Mouse (Mus musculus) thymus, adult 2 months (tissue): Measurements from ENCODE around the gene Ophn1. TPM values are rescaled to one million over a fixed set of nuclear protein-coding genes. Genes with fewer than 3 reads are reported as not detected.

Experiments
- DNase-seq: peaks from one replicate; pipeline ENCODE4 v3.0.0; 2021
- H3K27ac ChIP-seq: fragments of 200-500 bp; 2 replicates; pipeline ENCODE4 v1.5.1; 2012; ENCODE audit warnings: low read length, control low read depth; ENCODE audit not compliant: control insufficient read depth, insufficient read depth
- H3K27me3 ChIP-seq: fragments of 200-500 bp; 2 replicates; pipeline ENCODE4 v1.6.1; 2012; ENCODE audit warnings: mild to moderate bottlenecking, low read length, moderate library complexity, mixed read lengths; ENCODE audit not compliant: control insufficient read depth, insufficient read depth
- H3K36me3 ChIP-seq: fragments of 200-500 bp; 2 replicates; pipeline ENCODE4 v1.6.1; 2012; ENCODE audit warnings: mild to moderate bottlenecking, low read length, moderate library complexity; ENCODE audit not compliant: control insufficient read depth, insufficient read depth
- H3K4me1 ChIP-seq: fragments of 200-500 bp; replicated peaks from 2 replicates; pipeline ENCODE4 v1.6.1; 2012; ENCODE audit warnings: low read length; ENCODE audit not compliant: control insufficient read depth, insufficient read depth
- H3K4me3 ChIP-seq: fragments of 200-500 bp; 2 replicates; pipeline ENCODE4 v1.5.1; 2012; ENCODE audit warnings: mild to moderate bottlenecking, low read length, control low read depth, moderate library complexity; ENCODE audit not compliant: control insufficient read depth, insufficient read depth
- CTCF ChIP-seq: fragments of 200-500 bp; IDR thresholded peaks from 2 replicates; pipeline ENCODE4 v1.5.1; 2012; ENCODE audit warnings: mild to moderate bottlenecking, control low read depth, low read length, moderate library complexity, borderline replicate concordance; ENCODE audit not compliant: control insufficient read depth, poor library complexity, insufficient read depth; ENCODE audit errors: extremely low read depth
- POLR2A ChIP-seq: fragments of 200-500 bp; IDR thresholded peaks from 2 replicates; pipeline ENCODE4 v1.6.1; 2012; ENCODE audit warnings: mild to moderate bottlenecking, low read length, control low read depth, moderate library complexity; ENCODE audit not compliant: control insufficient read depth, poor library complexity, insufficient read depth; ENCODE audit errors: extremely low read depth
- WGBS: fragments of 180-500 bp; shearing (Covaris S2); methylation state at CpG from one replicate; pipeline ENCODE4 v1.1.7; 2018; 5-methylcytosine and 5-hydroxymethylcytosine counted together
- polyA plus RNA-seq: library from polyadenylated mRNA; depleted of rRNA; stranded (reverse); fragments of >200 nt; gene quantifications from 2 replicates; pipeline ENCODE4 v1.2.3, GENCODE M21; 2012; rRNA removed

The Ophn1 gene
- 1.1 and 1.6 TPM in 2 replicates for polyA plus RNA-seq

DNA sequence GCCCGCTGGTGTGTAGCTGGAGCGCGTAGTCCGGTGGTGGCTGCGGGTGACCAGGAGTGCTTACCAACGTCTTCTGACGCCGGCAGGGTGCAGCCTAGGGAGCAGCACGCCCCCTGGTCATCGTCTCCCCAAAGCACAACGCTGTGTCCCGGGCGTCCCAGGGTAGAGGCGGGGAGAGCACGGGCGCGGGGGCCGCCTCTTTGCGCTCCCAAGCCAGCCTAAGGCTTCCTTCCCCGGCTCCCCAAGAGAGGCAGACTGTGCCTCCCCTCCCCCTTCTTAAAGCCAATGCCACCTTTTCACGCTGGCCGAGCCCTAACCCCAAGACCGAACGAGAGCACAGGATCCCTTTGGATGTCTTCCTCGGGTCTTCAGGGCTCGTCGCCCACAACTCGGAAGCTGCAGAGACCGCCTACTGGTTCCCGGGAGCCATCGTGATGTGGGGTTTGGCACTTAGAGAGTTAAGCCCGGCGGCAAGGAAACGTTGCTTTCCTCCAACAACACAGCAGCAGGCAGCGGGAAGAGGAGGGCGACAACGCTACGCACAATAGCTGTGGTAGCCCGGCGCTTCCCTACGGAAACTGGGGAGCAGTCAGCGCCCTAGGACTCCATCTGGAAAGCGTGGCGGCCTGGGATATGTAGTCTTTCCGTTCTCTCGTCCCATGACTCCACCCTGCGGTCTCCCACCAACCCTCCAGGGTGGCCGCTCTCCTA, at the start of gene Ophn1:
Gene Ophn1, minus strand, starts transcription at position 620 of the 711 bp plus-strand sequence.
- H3K27ac ChIP-seq, result no peak within 1 kb of the TSS
- no peak for DNase-seq
- WGBS, result 2% methylated on average over 44 of the region's 48 CpGs

DNA sequence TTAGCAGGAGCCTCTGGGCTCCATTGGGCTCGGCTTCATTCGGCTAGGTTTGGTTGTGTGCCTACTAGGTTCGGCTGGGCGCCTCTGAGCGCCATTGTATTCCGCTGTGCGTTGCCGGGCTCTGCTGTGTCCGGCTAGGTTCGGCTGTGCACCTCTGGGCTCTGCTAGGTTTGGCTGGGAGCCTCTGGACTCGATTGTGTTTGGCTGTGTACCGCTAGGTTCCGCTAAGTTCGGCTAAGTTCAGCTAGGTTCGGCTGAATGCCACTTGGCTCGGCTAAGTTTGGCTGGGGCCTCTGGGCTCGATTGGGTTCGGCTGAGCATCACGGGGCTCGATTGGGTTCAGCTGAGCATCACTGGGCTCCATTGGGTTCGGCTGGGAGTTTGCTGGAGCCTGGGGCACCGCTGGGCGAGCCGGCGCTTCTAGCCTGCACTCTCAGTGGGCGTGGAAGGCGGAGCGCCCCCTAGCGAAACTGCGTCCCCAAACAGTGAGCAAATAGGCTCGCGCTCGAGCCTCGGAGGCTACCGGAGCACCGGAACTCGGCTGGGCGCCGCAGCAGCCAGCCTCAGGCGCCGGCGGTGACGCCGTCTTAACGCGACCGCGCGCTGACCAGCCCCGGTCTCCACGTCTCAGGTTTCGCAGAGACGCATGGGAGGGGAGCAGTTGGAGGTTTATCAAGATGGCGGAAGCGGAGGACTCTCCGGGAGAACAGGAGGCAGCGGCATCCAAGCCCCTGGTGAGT, 46.9 kb upstream of the Ophn1 start:
- under 1% methylated on average over 56 of the region's 57 CpGs for WGBS
- Histone ChIP-seq H3K4me3 (peak overlapping the region; percentile 100), H3K36me3 (no peaks in the 10 kb centered on the region), H3K27me3 (no peaks in the 10 kb centered on the region), H3K27ac (peak overlapping the region; percentile 75), H3K4me1 (peaks cover 4% of the 10 kb centered on the region; the same call in 1 of the 2 replicates)
- peak; percentile 90 for DNase-seq
- peak; percentile 76; the same call in 1 of the 2 replicates for TF ChIP-seq CTCF
- 0 out of 2 replicates have a peak, but pooled peaks have one; percentile 25 for TF ChIP-seq POLR2A

More for the DNA sequence above, at the start of gene Ophn1:
- H3K4me1 ChIP-seq, result no peaks in the 10 kb centered on the region
- peak within 1 kb of the TSS; percentile 32 for H3K4me3 ChIP-seq
- H3K36me3 ChIP-seq, result no peaks in the 10 kb centered on the region
- no peak for TF ChIP-seq POLR2A
- no peak for TF ChIP-seq CTCF
- no peaks in the 10 kb centered on the region for H3K27me3 ChIP-seq

DNA sequence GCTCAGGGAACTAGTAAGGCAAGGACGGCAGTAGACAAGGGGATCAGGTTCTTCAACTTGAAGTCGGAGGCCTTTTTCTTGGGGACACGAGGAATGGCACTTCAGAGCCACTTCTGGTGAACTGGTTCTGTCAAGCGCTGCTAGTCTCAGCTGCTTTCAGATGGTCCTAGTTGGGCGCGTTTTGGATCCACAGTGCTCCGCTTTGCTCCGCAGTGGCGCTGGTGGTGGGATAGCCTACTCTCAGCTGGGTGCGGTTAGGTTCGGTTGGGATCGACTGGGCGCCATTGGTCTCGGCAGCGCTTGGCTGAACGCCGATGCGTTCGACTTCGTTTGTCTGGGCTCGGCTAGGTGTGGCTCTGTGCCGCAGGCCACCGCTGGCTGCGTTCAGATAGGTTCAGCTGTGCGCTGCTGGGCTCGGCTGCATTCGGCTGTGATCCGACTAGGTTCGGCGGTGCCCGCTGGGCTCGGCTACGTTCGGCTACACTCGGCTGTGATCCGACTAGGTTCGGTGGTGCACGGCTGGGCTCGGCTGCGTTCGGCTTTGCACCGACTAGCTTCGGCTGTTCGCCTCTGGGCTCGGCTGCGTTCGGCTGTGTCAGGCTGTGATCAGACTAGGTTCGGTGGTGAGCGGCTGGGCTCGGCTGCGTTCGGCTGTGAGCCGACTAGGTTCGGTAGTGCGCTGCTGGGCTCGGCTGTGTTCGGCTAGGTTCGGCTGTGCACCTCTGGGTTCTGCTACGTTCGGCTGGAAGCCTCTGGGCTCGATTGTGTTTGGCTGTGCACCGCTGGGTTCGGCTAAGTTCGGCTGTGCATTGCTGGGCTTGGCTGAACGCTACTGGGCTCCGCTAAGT, 46.1 kb upstream of the Ophn1 start:
- peak overlapping the region; percentile 74 for H3K27ac ChIP-seq
- H3K27me3 ChIP-seq, result no peaks in the 10 kb centered on the region
- 3% methylated on average over 66 of the region's 66 CpGs for WGBS
- TF ChIP-seq POLR2A (0 out of 2 replicates have a peak, but pooled peaks have one; percentile 14), CTCF (no peak)
- peak; percentile 85 for DNase-seq
- H3K4me3 ChIP-seq, result peak overlapping the region; percentile 100
- H3K36me3 ChIP-seq, result no peaks in the 10 kb centered on the region
- peaks cover 4% of the 10 kb centered on the region; the same call in 1 of the 2 replicates for H3K4me1 ChIP-seq

DNA sequence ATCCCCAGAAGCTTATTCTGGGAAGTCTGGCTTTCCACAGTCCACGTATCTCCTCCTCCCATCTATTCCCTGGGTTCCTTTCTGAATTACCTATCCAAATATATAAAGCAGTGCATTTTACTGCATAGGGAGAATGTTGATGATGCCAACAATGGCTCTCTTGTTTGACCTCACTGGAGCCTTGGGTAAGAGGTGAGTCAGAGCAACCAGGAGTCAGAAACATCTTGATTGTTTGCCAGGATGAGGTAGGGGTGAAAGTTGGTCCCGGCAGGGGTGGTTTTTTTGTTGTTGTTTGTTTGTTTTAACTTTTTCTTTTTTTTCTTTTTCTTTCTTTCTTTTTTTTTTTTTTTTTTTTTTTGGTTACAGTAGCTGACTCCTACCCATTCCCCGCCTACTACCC, 45.3 kb upstream of the Ophn1 start, which contains the start of gene Yipf6:
Gene Yipf6, plus strand, starts transcription at position 216 of the 400 bp plus-strand sequence.
- H3K4me1 ChIP-seq, result peaks cover 4% of the 10 kb centered on the region; the same call in 1 of the 2 replicates
- 87% methylated on average over 3 of the region's 3 CpGs for WGBS

DNA sequence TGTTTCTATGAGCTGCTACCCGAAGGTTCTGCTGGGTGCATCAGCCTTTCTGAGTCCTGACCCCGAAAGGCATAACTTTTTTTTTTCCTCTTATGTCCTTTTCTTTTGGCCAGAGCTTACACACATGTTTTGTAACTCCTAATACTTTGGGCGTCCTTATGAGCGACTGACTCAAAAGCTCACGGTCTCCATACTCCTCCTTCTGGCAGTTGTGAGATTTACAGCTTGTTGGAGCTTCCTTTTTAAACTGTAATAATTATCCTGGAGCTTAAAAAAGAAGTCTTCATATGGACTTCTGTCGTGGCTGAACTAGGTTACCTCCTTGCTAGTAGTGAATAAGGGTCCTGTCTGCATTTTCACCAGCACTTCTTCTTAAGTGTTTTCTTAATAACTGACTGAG, 28.6 kb upstream of the Ophn1 start:
- WGBS, result 12% methylated on average over 6 of the region's 6 CpGs
- no peaks in the 10 kb centered on the region for H3K36me3 ChIP-seq
- no peak overlapping the region for H3K4me3 ChIP-seq
- TF ChIP-seq CTCF (no peak), POLR2A (no peak)
- no peaks in the 10 kb centered on the region for H3K4me1 ChIP-seq
- no peaks in the 10 kb centered on the region for H3K27me3 ChIP-seq
- no peak for DNase-seq
- no peak overlapping the region for H3K27ac ChIP-seq

More for the DNA sequence above, 45.3 kb upstream of the Ophn1 start, which contains the start of gene Yipf6:
- H3K36me3 ChIP-seq, result no peaks in the 10 kb centered on the region
- DNase-seq, result no peak
- H3K27me3 ChIP-seq, result no peaks in the 10 kb centered on the region
- TF ChIP-seq POLR2A (no peak), CTCF (no peak)
- H3K27ac ChIP-seq, result 0 out of 2 replicates have a peak within 1 kb of the TSS, but pooled peaks have one; percentile 21
- peak within 1 kb of the TSS; percentile 100 for H3K4me3 ChIP-seq

DNA sequence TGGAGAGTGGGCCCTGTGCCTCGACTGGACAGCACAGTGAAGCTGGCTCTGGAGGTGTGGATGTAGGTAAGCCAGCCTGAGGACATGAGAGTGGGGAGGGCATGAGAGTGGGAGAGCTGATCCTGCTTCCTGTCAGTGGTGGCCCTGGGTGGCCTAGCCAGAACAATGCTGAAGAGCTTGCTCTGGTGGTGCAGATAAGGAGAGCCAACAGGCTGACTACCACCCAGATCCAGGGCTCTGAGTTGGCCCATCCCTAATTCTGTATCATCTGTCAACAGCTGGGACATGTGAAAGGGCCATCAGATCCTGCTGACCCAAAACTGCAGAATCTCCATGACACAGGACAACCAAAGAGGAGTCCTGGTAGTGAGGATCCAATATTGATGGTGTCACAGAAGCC, 18.1 kb upstream of the Ophn1 start:
- Histone ChIP-seq H3K27ac (no peak overlapping the region), H3K4me1 (no peaks in the 10 kb centered on the region), H3K4me3 (no peak overlapping the region), H3K27me3 (no peaks in the 10 kb centered on the region), H3K36me3 (no peaks in the 10 kb centered on the region)
- DNase-seq, result no peak
- no peak for TF ChIP-seq CTCF
- no peak for TF ChIP-seq POLR2A
- 90% methylated on average over 1 of the region's 1 CpGs for WGBS
